Mouse (Mus musculus): ENCODE results near the gene Ovol3.
"Not testable (repeated sequence)": the region's sequence is repeated elsewhere in the genome, so short reads cannot be mapped to it uniquely, and the experiment has no call there.

Gene Ovol3

GRCm38 (mm10) chr7:30235625-30236024 is at the start of gene Ovol3:
Gene Ovol3 (minus strand): TSS chr7:30235725.
- in situ Hi-C loops (cut with MboI, MseI), result no loop called here

DNA sequence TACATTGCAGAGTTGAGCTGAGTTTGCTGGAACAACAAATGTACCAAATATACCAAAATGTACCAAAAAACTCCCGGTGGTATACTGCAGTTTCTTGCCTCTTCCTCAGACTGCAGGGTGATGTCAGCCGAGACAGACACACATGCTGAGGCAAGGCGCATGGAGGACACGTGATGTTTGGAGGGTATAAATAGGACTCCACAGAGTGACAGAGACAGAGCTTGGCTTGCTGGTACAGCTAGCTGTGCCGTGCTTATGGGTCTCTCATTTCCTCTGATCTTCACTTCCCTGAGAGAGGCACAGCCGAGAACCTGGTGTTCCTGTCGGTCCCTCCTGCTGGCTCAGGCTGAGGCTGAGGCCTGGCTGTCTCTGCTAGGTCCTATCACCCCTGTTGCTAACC is 47.2 kb upstream of the Ovol3 start:
- in situ Hi-C loops (cut with MboI, MseI), result no loop called here

- in situ Hi-C loops (cut with MboI, MseI), result no loop called here
Measured at GRCm38 (mm10) chr7:30281522-30281921, 46.0 kb upstream of the Ovol3 start.

- in situ Hi-C loops (cut with MboI, MseI), result no loop called here
Measured at GRCm38 (mm10) chr7:30280670-30281138, 45.2 kb upstream of the Ovol3 start.

GRCm38 (mm10) chr7:30279951-30280669 is 44.6 kb upstream of the Ovol3 start, which contains the start of the genes Thap8 and Wdr62:
Gene Thap8 (plus strand): TSS chr7:30280094.
Gene Wdr62 (minus strand): TSS chr7:30280419.
- in situ Hi-C loops (cut with MboI, MseI), result no loop called here

DNA sequence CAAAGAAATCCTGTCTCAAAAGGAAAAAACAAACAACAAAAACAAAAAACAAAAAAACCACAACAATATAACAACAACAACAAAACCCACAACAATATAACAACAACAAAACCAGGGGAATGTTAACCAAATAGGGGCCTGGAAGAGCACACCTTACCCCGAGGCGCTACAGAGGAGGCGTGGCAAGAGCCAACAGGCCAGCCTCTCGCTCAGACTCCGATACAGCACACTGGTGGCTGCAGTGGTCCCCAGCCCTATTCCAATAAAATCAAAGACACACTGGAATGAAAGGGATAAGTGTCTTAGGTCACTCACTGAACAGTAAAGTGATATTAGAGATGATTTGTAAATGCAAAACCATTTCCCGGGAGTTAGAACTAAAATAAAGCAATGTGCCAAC is 44.0 kb upstream of the Ovol3 start:
- in situ Hi-C loops (cut with MboI, MseI), result no loop called here

DNA sequence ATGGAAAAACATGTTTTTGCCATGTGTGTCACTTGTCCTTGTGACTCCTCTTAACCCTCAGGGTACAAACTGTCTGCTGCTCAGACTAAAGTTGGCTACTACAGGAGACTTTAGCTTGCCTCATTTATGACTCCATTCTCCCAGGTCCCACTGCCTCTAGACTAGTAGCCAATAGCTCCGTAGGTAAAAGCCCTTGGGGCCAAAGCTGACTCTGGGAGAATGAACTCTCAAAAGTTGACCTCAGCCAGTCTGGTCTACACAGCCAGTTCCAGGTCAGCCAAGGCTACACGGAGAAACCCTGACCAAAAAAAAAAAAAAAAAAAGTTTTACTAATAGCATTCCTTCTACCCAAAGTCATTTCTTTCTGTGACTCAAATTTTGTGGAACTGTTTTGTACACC is 43.4 kb upstream of the Ovol3 start:
- in situ Hi-C loops (cut with MboI, MseI), result no loop called here

DNA sequence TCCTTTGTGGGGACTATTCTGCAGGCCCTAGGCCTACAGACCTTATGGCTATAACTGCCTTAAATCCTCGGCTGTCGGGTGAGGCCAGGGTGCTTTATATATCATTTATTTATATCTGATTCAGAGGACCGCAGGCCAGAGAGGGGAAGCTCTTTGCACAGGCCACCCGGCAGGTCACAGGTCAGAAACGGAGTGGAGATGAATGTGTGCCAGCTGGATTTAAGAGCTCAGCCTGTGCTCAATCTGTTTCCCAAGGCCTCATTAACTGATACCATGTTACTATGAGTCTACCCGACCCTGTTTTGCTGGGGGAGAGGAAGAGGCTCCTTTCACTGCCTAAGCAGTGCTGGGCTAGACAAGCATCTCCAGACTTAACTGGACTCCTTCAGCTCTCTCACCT is 38.9 kb upstream of the Ovol3 start:
- in situ Hi-C loops (cut with MboI, MseI), result no loop called here

DNA sequence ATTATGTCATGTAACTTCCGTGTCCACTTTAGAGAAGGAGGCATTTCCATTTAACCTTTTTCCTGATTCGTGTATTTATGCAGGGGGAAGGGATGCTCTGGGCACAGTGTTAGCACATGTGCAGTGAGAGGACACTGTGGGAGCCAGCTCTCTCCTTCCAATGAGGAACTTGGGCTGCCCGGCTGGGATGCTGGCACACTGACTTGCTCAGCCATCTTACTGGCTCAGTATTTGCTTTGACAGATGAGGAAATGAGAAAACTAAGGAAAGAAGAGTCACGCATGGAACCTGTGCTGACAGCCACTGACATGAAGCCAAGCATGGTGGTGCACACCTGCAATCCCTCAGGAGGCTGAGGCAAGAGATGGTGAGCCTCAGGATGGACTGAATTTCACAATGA is 34.1 kb upstream of the Ovol3 start:
- in situ Hi-C loops (cut with MboI, MseI), result no loop called here

- in situ Hi-C loops (cut with MboI, MseI), result no loop called here
Measured at GRCm38 (mm10) chr7:30266780-30267179, 31.3 kb upstream of the Ovol3 start.

GRCm38 (mm10) chr7:30265935-30266334 is 30.4 kb upstream of the Ovol3 start:
- in situ Hi-C loops (cut with MboI, MseI), result no loop called here

DNA sequence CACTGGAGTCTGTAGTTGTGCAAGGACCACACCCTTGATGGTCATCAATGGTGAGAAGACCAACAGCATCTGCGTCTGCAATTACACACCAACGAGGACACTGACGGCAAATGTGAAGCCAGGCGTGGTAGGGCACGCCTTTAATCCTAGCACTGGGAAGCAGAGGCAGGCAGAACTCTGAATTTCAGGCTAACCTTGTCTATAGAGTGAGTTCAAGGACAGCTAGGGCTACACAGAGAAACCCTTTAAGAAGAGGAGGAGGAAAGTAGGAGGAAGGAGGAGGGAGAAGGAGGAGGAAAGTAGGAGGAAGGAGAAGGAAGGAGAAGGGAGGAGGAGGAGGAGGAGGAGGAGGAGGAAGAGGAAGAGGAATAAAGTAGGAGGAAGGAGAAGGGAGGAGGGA is 30.0 kb upstream of the Ovol3 start:
- in situ Hi-C loops (cut with MboI, MseI), result no loop called here

GRCm38 (mm10) chr7:30265041-30265440 is 29.5 kb upstream of the Ovol3 start:
- in situ Hi-C loops (cut with MboI, MseI), result no loop called here

DNA sequence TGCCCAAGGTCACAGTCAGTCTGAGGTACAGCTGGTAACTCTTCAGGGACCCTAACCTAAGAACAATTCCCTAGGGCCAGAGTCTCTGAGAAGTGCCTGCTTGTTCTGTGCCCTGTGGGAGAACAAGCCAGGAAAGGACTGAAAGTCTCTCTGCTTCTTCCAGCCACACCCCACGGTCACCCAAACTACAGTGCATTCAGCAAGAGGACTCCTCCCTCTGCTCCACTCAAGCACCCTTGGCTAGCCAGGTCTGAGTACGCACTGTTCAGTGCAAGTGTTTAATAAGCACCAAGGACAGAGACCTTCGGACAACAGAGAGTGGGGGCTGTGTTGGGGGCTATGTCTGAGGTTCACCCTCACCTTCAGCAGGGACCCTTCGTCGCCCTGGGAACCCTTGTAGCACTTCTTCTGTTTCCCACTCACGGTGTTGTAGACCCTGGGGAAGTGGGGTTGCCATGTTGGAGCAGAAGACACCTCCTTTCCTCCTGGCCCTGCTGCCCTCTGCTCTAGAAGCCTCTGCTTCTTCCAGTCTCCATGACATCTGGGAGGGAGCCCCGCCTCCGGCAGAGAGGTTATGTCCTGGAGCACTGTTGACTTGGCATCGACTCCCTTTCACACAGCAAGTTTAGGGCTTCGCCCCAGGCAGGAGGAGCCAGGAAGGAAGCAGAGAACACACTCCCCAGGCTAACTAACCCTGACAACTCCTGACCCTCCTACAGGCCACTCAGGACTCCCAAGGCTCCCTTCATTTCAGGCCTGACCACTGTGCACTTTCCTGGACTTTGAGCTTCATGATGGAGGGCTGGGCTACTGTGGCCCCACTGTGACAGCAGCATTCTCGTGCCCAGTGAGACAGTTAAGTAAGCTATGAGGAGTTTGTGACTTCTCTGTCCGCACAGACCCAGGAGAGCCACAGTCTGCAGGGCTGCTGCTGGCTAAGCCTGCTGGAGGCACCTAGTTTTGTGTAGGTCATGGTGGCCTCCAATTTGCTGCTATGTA is 16.7 kb upstream of the Ovol3 start:
- in situ Hi-C loops (cut with MboI, MseI), result no loop called here

- in situ Hi-C loops (cut with MboI, MseI), result not testable (repeated sequence)
Measured at GRCm38 (mm10) chr7:30237374-30237773, 1.8 kb upstream of the Ovol3 start.

- in situ Hi-C loops (cut with MboI, MseI), result no loop called here
Measured at GRCm38 (mm10) chr7:30235091-30235490, 434 bp downstream of the Ovol3 start.

DNA sequence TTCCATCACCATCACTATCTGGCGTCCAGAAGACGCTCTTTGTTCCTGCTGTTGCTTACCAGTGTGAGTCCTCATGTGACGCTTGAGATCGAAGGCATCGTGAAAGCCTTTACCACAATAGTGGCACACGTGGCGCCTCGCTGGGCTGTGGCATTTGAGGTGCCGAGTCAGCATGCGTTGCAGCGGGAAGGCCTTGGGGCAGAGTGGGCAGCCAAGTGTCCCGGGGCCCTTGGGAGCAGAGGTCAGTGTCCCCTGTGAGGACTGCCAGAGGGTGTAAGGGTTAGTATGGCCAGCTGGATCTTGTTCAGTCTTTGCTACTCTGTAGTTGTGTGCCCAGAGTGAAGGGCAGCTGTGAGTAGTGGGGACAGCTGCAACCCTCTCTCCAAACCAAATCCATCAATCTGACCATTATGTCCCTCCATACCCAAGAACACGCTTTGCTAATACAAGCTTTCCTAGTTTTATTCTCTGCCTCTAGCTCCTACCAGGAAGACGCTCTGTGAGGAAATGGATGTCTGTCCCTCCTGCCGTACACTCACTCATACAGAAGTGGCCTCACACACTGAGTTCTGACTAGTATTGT is 1.2 kb downstream of the Ovol3 start:
- in situ Hi-C loops (cut with MboI, MseI), result no loop called here

GRCm38 (mm10) chr7:30233387-30233786 is 2.1 kb downstream of the Ovol3 start:
- in situ Hi-C loops (cut with MboI, MseI), result no loop called here

GRCm38 (mm10) chr7:30232631-30233148 is 2.8 kb downstream of the Ovol3 start:
- in situ Hi-C loops (cut with MboI, MseI), result no loop called here

- in situ Hi-C loops (cut with MboI, MseI), result no loop called here
Measured at GRCm38 (mm10) chr7:30231669-30232454, 3.7 kb downstream of the Ovol3 start, which contains the start of the genes Polr2i and Tbcb. Gene Polr2i (plus strand): TSS chr7:30231948. Gene Tbcb (minus strand): TSS chr7:30232272.

GRCm38 (mm10) chr7:30231328-30231668 is 4.2 kb downstream of the Ovol3 start:
- in situ Hi-C loops (cut with MboI, MseI), result no loop called here
